Mouse (Mus musculus): Measurements from ENCODE around the gene Ntrk1.

The Ntrk1 gene

DNA sequence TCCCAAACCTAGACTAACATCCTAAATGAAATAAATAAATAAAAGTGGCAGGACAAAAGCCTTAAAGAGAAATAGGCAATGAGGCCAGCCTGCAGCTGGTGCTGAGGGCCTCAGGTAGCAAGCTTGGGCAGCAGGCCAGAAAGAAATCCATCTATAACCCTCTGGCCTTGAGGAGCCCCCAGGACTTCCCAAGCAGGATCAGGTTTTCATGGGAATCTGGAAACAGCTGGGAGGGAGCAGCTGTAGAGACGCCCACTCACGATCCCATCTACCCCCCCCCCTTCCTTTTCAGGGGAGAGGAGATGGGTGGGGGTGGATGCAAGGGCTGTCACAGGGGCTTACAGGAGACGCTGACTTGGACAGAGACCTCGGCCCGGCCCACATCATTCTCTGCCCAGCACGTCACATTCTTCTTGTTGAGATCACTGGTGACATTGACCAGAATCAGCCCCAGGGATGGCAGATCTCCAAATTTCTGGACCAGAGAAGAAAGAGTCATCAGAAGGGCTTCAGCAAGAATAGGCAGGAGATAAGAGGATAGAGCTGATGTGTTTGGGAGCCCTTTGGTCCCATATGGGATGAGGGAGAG lies 9.2 kb downstream of the Ntrk1 start:
- no peak for DNase-seq (ENCODE audit: low read depth, low spot score)

DNA sequence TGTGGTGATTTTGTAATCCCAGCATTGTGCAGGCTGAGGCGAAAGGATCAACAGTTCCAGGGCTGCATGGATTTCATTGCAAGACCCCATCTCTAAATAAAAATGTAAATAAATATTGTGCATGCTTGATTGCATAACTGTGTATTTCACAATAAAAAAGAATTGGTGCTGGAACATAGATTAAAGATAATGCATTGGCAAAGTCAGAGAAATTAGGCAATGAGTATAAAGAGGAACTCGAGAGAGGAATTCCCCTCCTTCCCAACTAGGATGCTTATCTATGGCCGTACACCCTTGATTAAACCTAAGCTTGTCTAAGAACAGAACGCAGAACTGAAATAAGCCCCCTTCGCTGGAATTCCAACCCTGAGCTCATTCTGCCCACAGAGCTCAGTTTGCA lies 9.8 kb downstream of the Ntrk1 start:
- DNase-seq (ENCODE audit: low read depth, low spot score), result no peak

DNA sequence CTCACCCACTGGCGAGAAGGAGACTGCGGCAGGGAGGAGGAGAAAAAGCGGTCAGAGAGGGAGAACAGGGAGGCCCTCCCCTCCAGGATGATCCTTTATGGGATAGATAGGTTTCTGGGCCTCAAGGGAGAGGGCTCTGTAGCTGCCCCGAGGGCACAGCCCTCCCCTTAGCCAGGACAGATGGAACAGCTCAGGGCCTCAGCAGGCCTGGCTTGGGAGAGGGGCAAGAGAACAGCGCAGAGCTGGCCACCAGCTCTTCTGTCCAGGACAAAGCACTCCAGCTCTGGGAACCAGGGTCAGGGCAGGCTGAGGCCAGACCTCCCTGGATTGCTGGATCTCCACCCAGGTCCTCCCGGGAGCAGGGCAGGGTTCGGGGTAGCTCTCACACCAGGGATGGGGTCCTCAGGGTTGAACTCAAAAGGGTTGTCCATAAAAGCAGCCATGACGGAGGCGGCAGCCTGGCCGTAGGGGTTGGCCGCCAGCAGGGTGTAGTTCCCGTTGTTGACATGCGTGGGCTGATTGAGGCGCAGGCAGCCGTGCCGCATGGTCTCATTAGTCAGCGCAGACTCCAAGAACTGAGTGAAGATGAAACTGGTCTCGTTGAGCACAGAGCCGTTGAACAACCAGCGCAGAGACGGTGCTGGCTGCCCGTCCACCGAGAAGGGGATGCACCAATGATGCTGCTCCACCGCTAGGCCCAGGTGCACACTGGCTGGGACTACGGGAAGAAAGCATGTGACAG lies 11.5 kb downstream of the Ntrk1 start:
- DNase-seq (ENCODE audit: low read depth, low spot score), result no peak

DNA sequence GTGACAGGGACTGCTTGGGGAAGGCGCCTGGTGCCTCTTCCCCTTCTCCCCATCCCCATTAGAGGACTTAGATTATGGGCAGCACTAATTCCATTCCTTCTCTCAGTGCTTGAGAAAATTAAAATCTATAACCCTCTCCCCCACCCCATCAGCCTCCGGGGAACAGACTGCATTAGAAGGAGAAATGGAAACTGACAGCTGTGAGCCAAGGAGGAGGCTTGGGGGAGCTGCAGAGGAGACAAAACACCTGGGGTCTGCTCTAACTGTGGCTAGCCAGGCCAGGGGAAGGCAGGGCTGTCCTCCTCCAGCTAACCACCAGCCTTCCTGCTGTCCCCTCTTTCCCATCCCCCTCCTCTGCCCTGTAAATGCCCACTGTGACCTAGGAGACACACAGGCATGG lies 15.9 kb downstream of the Ntrk1 start:
- no peak for DNase-seq (ENCODE audit: low read depth, low spot score)

DNA sequence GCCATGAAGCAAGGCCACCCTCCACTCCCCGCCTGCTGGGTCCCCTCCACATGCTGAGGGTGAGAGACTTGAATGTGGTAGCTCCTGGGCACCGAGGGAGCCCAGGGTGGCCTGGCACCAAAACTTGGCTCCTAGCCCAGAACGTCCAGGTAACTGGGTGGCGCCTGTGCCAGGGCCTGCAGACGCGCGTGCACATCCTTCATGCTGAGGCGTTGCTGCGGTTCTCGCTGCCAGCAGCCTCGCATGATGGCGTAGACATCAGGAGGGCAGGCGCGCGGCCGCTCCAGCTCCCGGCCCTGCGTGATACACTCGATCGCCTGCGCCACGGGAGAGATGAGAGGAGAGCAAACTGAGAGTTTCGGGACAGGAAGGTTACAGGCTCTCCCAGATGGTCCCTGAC lies 16.7 kb downstream of the Ntrk1 start:
- DNase-seq (ENCODE audit: low read depth, low spot score), result no peak

DNA sequence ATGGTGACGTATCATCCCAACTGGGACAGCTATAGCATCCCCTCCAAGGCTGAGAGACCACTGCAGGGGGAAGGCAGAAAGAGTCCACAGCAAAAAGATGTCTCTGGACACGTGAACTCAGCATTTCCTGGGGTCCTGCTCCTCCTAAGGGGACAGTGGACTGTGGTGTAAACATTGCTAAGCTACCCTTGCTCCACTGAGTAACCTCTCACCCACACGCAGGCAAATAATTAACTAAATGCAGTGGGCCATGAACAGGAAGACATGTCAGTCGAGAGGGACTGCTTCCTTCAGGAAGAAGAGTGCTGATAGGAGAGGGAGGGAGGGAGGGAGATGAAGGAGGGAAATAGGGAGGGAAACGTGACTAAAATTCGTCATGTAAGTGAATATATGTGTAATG lies 23.9 kb downstream of the Ntrk1 start:
- DNase-seq (ENCODE audit: low read depth, low spot score), result no peak

DNA sequence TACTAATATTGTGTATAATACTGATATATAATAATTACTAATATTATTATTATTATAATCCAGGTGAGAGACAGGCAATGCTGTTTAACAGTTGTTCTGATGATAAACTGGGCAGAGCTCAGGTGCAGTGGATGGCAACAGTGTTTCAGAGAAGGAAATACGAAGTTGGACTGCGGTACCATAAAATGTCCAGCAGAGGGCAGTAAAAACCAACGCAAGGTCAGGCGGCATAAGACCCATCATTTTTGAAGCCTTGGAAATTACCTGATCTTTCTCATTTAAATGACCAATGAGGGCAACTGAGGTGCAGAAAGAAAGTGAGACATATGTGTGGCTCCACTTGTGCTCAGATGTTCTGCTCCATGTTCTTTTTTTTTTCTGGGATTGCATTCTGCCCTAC lies 24.7 kb downstream of the Ntrk1 start:
- DNase-seq (ENCODE audit: low read depth, low spot score), result peak; percentile 36

DNA sequence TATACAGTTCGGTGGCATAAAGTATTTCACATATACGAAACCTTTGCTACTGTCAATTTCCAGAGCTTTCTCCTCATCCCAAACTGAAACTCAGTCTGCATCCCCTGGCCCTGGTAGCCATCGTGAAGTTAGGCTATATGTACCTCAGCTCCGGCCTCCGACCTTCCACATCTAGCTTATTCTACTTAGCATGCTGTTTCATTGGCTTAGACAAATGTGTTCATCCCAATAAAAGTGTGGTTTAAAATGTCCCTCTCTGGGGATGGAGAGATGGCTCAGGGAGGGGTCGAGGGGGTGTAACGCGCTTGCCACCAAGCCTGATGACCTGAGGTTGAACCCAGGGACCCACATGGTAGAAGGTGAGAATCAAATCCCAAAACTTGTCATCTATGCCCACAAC lies 25.5 kb downstream of the Ntrk1 start:
- no peak for DNase-seq (ENCODE audit: low read depth, low spot score)

DNA sequence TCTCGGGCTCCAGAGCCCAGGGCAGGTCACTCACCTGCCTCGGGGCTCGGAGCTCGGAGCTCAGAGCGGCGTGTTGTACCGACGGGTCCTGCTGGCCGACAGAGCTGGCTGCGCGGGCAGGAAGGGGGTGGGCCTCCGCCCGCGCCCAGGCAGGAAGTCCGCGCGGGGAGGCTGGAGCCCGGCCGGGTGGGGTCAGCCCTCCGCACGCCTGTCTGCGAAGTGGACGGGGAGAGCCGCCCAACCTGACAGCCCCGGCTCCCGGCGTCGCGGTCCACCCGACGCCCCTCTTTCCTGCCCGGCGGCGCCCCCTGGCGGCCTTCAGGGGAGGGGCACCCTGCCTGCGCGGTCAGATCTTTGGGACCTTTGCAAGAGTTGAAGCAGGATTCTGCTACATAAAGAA lies 26.1 kb downstream of the Ntrk1 start:
- peak; percentile 8 for DNase-seq (ENCODE audit: low read depth, low spot score)

DNA sequence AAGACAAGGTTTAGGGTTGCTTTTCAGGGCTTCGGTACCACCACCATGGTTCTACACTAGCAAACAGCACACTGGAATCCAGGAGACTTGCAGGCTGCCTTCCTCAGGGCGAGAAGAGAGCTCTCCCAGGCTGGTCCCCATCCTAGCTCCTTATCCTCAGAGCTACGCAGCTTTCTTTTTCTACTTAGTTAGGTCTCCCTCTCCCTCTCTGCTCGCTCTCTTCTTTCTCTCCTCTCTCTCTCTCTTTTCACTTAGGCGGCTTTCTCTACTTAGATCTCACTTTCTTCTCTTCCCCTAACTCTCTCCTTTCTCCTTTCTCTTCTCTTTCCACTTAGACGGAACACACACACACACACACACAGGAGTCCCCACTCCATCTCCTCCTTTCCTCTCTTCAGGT lies 26.5 kb downstream of the Ntrk1 start:
- DNase-seq (ENCODE audit: low read depth, low spot score), result no peak

DNA sequence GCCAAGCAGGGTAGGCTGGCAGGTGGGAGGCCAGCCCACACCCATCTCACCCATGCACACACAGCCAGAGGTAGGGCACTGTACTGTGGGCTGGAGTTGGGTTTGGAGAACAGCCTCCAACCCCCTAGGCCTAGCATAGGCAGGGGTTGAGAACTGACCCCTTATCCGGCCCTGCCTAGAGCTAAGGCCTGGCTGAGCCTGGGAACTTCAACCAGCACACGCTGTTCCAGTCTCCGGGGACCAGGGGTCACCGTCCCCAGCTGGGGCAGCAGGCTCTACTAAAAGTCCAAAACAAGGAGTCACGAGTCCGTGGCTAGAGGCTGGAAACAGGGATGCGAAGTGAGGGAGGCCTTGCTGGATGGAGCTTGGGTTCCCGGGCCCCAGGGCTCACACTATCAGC lies 27.2 kb downstream of the Ntrk1 start:
- DNase-seq (ENCODE audit: low read depth, low spot score), result no peak

DNA sequence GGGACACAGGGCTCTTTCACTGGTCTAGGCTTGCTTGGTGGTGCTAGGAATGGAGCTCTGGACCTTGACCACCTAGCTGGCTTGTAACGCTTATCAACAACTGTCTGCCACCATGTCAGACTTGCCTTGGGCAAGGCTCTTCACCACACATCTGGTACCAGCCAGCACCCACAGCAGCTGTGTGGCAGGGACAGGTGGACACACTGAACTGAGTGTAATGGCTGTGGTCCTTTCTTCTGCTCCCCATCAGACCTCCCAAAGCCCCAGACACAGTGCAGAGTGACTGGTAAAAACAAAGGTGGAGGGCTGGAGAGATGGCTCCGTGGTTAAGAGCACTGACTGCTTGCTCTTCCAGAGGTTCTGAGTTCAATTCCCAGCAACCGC lies 28.7 kb downstream of the Ntrk1 start:
- no peak for DNase-seq (ENCODE audit: low read depth, low spot score)

DNA sequence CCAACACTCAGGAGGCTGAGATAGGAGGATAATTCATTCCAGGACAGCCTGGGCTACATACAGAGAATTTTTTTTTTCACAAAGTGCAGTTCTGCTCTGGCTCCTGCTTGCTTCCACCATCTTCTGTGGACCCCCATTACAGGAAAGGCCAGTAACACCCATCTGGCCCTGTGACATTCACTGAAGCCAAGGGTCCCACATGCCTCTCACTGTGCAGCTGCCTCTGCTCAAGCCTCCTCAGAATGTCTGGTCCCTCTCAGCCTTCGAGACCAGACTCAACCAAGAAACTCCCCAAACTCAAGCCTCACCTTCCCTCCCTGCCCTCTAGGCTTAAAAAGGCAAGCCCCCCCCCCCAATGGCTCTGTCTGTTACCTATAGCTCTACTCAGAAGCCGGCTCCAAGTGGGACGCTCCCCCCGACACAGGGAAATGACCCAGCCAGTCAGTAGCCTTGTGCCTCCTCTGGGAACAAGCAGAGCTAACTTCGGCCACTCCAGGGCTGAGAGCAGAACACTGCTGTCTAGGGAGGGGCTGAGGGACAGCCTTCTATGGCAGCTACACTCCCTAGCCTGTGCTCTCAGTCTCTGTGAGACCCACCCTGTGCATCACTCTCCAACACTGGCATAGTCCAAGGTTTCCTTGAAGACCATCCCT lies 29.2 kb downstream of the Ntrk1 start:
- no peak for DNase-seq (ENCODE audit: low read depth, low spot score)

DNA sequence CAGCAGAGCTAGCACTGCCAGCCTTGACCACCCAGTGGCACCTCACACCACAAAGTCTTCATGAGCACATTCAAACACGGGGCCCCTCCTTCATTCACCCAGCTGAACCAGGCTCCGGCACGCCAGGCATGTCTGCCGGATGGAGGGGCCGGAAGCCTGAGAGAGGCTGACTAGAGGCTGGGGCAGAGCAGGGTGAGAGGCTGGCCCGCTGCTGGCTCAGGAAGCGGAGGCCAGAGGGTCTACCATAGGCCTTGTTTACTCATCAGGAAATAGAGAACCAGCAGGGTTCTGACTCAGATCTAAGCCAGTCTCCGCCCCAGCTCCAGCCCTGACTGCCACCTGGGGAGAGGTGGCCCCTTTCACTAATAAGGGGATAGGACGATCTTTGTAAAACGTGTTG lies 29.9 kb downstream of the Ntrk1 start:
- no peak for DNase-seq (ENCODE audit: low read depth, low spot score)

DNA sequence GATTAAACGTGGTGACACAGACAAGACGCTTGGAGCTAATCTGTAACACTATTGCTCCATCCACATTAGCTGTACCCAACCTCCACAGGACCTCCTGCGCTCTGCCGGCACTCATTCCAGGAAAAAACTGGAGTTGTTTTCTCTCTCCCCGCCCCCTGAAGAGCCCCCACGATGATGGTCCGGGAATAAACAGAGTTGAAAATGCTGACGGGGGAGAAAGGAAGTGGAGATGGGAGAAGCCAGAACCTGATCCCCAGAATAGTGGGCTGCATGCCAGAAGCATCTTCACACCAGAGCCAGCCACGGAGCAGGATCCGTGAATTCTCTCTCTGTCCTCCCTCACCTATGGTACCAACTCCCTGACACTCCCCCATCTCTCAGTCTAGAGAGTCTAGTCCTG lies 30.5 kb downstream of the Ntrk1 start:
- no peak for DNase-seq (ENCODE audit: low read depth, low spot score)

DNA sequence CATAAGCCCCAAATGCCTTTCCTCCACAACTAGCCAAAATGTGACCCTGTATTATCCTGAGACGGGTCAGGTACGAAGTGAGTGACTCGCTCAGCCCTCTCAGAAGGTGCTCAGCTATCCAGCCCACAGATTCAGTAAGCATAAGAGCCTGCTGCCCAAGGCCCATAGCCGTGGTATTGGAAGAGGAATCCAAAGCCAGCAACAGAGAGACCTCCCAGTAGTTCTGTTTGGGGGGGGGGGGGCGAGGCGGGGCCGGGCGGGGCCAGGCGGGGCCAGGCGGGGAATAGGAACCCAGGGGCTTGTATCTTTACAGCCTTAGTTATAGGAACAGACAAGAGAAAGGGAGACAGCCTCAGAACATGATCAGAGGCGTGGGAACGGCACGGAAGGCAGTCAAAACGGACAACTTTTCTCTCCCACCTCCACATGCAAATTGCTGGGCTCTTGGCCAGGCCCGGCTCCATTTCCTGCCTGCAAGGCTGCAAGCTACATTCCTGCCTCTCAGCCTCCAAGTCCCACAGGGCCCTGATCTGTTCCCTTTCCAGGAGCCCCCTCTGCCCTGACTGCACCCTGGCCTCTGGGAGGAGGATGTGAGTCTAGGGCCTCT lies 31.2 kb downstream of the Ntrk1 start:
- DNase-seq (ENCODE audit: low read depth, low spot score), result no peak

DNA sequence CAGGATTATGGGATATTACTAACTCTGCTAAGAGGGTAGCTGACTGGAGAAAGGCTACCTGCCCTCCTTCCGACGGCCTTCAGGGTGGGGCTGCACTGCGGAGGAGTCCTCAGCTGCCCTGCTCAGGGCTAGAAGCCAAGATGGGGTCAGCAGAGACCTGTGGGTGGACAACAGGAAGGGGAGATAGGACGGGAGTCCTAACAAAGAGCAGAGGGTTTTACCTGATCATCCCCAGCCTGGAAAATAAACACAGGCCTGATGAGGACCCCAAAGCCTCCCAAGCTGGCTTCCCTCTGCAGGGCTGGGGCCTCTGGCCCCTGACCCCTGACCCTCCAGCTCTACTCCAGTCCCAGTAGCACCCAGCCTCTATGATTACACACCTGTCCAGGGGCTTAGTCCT lies 31.8 kb downstream of the Ntrk1 start:
- no peak for DNase-seq (ENCODE audit: low read depth, low spot score)

DNA sequence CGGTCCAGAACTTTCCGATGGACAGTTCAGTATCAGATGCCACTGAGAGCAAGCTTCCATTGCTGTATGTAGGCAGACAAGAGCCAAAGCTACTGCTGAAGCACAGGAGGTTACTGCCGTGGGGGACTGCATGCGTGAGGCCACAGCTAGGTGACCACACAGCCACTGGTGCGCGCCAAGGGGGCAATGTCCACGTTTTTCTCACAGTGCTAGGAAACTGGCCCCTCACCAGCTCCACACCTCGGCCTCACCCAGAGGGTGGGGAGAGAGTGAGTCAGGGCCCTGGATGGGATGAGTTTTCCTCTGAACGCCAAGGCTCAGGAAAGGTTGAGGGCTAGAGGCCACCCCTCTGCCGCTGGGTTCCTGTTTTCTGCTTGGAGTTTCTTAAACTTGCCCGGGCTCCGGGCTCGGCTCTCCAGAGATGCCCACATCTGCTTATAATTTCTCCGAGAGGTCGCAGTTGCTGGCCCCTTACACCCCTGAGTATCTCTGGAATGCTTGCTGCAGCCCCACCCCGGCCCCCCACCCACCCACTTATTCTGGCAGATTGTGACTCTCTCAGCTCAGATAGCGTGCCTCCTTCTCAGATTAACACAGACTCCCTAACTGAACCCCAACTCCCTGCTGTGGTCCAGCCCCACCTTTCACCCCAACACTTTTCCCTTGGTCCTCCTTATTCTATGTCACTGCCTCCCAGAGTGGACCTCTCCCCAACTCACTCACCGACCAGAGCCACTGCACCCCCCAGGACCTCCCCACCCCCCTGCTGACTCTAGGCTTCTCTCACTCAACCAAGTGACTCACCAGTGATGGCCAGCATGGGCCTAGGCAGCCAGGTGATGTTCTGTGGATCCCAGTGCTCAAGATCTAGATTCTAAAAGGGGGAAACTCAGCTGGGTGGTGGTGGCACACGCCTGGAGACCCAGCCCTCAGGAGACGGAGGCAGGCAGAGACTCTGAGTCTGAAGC lies 33.3 kb downstream of the Ntrk1 start:
- DNase-seq (ENCODE audit: low read depth, low spot score), result no peak

DNA sequence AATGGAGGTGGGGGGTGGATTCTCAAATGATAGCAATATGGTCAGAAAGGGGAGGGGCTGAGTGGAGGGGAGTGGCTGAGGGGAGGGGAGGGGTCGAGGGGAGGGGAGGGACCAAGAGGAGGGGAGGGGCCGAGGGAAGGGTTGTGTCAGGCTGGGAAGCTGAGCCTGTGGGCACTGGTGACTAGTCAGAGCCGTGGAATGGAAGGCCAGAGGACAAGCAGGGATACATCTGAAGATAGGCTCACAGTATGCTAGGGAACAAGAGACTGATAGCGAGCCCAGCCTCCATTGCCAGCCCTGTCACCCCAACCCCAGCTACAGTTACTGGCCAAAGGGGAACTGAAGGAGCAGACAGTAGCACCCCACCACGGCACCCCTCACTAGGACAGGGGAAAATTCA lies 36.3 kb downstream of the Ntrk1 start:
- DNase-seq (ENCODE audit: low read depth, low spot score), result no peak

DNA sequence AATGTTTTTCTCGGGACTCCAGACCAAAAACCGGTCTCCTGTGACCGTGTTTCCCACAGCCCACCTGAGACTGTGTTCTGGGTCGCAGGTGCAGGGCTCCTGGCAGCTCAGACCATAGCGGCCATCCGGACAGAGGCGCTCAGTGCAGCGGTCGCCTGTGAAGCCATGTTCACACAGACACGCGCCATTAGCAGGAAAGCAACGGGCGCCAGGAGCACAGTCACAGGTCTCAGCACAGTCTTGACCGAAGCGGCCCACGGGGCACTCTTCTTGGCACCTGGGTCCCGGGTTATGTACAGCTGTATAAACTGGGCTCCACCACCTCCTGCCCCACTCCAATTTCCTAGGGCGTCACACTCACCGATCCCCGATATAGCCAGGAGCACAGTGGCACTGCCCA lies 38.5 kb downstream of the Ntrk1 start:
- DNase-seq (ENCODE audit: low read depth, low spot score), result no peak

DNA sequence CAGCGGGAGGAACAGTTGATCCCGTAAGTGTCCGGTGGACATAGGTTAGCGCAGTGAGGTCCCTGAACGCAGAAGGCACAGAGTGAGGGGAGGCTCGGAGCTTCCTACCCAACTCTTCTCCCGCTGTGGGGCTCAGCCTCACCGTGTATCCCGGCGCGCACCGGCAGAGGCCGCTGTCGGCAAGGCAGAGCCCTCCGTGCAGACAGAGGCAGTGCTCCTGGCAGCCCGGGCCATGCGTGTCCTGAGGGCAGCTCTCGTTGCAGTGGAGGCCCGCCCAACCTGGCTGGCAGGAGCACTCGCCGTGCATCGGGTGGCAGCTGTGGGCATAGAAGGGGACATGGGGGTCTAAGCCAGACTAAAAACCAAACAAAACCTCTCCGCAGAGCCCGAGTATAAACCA lies 39.0 kb downstream of the Ntrk1 start:
- no peak for DNase-seq (ENCODE audit: low read depth, low spot score)

DNA sequence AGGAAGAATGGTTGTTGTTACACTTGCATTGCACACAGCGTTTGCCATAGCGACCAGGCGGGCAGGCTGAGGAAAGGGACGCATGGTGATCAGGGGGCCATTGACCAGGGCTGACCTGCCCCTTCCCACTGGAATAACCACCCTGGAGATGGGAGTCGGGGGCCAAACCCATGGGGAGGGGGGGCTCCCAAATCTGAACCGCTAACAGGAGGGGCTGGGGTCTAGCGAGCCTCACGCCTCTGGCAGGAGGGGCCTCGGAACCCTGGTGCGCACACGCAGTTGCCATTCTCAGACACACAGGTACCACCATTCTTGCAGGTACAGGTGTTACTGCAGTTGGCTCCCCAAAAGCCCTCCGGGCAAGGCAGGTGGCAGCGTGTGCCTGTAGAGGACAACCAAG lies 41.1 kb downstream of the Ntrk1 start:
- no peak for DNase-seq (ENCODE audit: low read depth, low spot score)
